Mouse (Mus musculus) CH12.LX (cell line): ENCODE data around the gene Hist2h2bb.
"Not testable (repeated sequence)": the region's sequence is repeated elsewhere in the genome, so short reads cannot be mapped to it uniquely, and the experiment has no call there.

Experiments
- CHD1 ChIP-seq: IDR thresholded peaks from 2 replicates; pipeline ENCODE4 v1.6.1; 2012; ENCODE audit warnings: low read depth, low read length, improper control_type of control experiment, inconsistent platforms
- MAFK ChIP-seq: IDR thresholded peaks from 2 replicates; pipeline ENCODE4 v1.6.1; 2011; ENCODE audit warnings: low read length, improper control_type of control experiment; ENCODE audit not compliant: insufficient replicate concordance
- ZC3H11A ChIP-seq: IDR thresholded peaks from 2 replicates; pipeline ENCODE4 v1.6.1; 2012; ENCODE audit warnings: low read depth, mild to moderate bottlenecking, inconsistent platforms, low read length, improper control_type of control experiment

DNA sequence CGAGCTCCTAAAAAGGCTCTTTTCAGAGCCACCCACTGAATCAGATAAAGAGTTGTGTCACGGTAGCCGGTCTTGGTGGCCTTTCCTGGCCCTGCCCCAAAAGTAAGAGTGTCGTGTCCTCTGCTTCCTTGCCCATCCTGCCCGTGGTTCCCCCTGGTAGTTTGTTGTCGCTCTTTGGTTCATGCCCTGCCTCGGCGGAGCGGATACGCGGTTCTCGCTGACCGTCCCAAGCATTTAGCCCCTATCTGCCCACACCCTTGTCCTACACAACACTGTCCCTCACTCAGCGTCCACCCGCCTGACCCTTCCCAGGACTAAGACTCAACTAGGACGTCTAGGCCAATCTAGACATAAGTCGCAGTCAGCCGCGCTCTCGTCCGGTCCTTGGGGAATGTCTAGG, 23.5 kb upstream of the Hist2h2bb start:
- not testable (repeated sequence) for TF ChIP-seq MAFK, ZC3H11A, CHD1
